ENCODE assay signal across 9 mouse cellular contexts in genomic region chr8:87199461-87200131, GRCm38 (mm10).
DNase-seq lines count a peak whose midpoint lies in the region; ATAC-seq and TF ChIP-seq lines count a peak whose summit lies in the region.
"Had no signal": no experiment of that assay in that cellular context is flagged by ENCODE, and none has a peak within 500 bp of the region (broad histone marks: within the 10 kb centered on the region; RNA-seq: fewer than 3 reads in every experiment).

No protein-coding gene starts in this region.

- peak overlapping the region; percentile 29 for H3K4me2 ChIP-seq in forebrain, embryonic 12.5 days

- 18% methylated on average over 8 of the region's 8 CpGs for WGBS in lung, adult 2 months
- WGBS in forebrain, embryonic 12.5 days, result 4% methylated on average over 8 of the region's 8 CpGs
- WGBS in limb, embryonic 10.5 days, result 2% methylated on average over 8 of the region's 8 CpGs

- no peak for TF ChIP-seq CTCF in lung, adult 2 months (IDR thresholded peaks at IDR 0.05; ENCODE audit: insufficient read depth, low read length)

- peak; percentile 10 for DNase-seq in lung, postnatal 10 days
- no peak for DNase-seq in lung, adult 2 months
- peak; percentile 61 for DNase-seq in limb, embryonic 10.5 days (ENCODE audit: low spot score)
- DNase-seq in retina, postnatal 7 days (ENCODE audit: low read depth, low spot score), result peak; percentile 75
- DNase-seq in left cerebral cortex, postnatal 25 days (ENCODE audit: low spot score in 2 of 2), result no peak
- DNase-seq in urinary bladder, postnatal 4 days (ENCODE audit: low spot score in 2 of 2), result no peak
- no peak for DNase-seq in frontal cortex, postnatal 10 days (ENCODE audit: low spot score in 2 of 2)
- DNase-seq: kidney, postnatal 25 days had no signal

- 0 out of 2 replicates have a peak overlapping the region, but pooled peaks have one; percentile 46 for H3K27ac ChIP-seq in forebrain, embryonic 12.5 days
- peak overlapping the region; percentile 79 for H3K27ac ChIP-seq in limb, embryonic 10.5 days

- no peaks in the 10 kb centered on the region for H3K9me3 ChIP-seq in forebrain, embryonic 12.5 days
- no peaks in the 10 kb centered on the region for H3K9me3 ChIP-seq in limb, embryonic 10.5 days (replicated peaks)

- ATAC-seq in forebrain, embryonic 12.5 days (ENCODE audit: low FRiP score), result peak; percentile 77

- intact Hi-C loops in left cerebral cortex, postnatal 25 days (cut with DNase I), result no loop called here

- H3K4me3 ChIP-seq in lung, adult 2 months (replicated peaks; ENCODE audit: extremely low read depth, low read depth, low read length), result no peak overlapping the region
- H3K4me3 ChIP-seq in forebrain, embryonic 12.5 days (replicated peaks), result no peak overlapping the region
- H3K4me3 ChIP-seq in limb, embryonic 10.5 days, result peak overlapping the region; percentile 25; the same call in 1 of the 2 replicates

- H3K9ac ChIP-seq in forebrain, embryonic 12.5 days, result peak overlapping the region; percentile 29; the same call in 1 of the 2 replicates

- H3K4me1 ChIP-seq in lung, adult 2 months (ENCODE audit: control insufficient read depth, insufficient read depth, low read length), result no peaks in the 10 kb centered on the region
- peaks cover 24% of the 10 kb centered on the region for H3K4me1 ChIP-seq in forebrain, embryonic 12.5 days
- peaks cover 55% of the 10 kb centered on the region for H3K4me1 ChIP-seq in limb, embryonic 10.5 days

- H3K27me3 ChIP-seq in forebrain, embryonic 12.5 days, result peaks cover 14% of the 10 kb centered on the region
- no peaks in the 10 kb centered on the region for H3K27me3 ChIP-seq in limb, embryonic 10.5 days (ENCODE audit: low read depth, poor library complexity, severe bottlenecking)

- no peaks in the 10 kb centered on the region for H3K36me3 ChIP-seq in forebrain, embryonic 12.5 days (replicated peaks)
- no peaks in the 10 kb centered on the region for H3K36me3 ChIP-seq in limb, embryonic 10.5 days

- no peak for TF ChIP-seq POLR2A in lung, adult 2 months (IDR thresholded peaks at IDR 0.05; ENCODE audit: borderline replicate concordance, extremely low read depth, low read depth, low read length)

Comparison
In these comparisons a context has a peak if more than half of its experiments do, and no peak if none do; other contexts are left out.
1. DNase-seq: peak in lung, postnatal 10 days (single experiment), limb, embryonic 10.5 days (single experiment) and retina, postnatal 7 days (single experiment); none in lung, adult 2 months (single experiment), left cerebral cortex, postnatal 25 days (0 of 2), urinary bladder, postnatal 4 days (0 of 2) and frontal cortex, postnatal 10 days (0 of 2).